Mouse (Mus musculus) heart, embryonic 14.5 days (tissue): ENCODE results near the gene Krt23. TPM values are rescaled to one million over a fixed set of nuclear protein-coding genes. Genes with fewer than 3 reads are reported as not detected.

Experiments
- polyA plus RNA-seq: library from polyadenylated mRNA; unstranded; fragments of >200 nt; fragmentation: Nextera tagmentation; extraction: Ambion mirVana; gene quantifications from 2 replicates; pipeline ENCODE4 v1.2.1, GENCODE M21; 2014

The Krt23 gene
- polyA plus RNA-seq, 1 experiment from 2014 or later: not detected

Other genes starting within 250 kb of the Krt23 start
- gene Krt222, start 249.1 kb downstream of the Krt23 start, polyA plus RNA-seq: 3.0 and 3.4 TPM in 2 replicates
- gene Krt24, start 207.9 kb downstream of the Krt23 start, polyA plus RNA-seq: not detected in 2 replicates
- gene Krt25, start 170.2 kb downstream of the Krt23 start, polyA plus RNA-seq: not detected in 2 replicates
- gene Krt26, start 155.2 kb downstream of the Krt23 start, polyA plus RNA-seq: not detected in 2 replicates
- gene Krt27, start 142.0 kb downstream of the Krt23 start, polyA plus RNA-seq: not detected in 2 replicates
- 0.20 TPM in 1 of 2 replicates, not detected in the other for gene Krt28, start 118.2 kb downstream of the Krt23 start, polyA plus RNA-seq
- 15.7 and 18.4 TPM in 2 replicates for gene Krt10, start 103.8 kb downstream of the Krt23 start, polyA plus RNA-seq
- not detected in 2 replicates for gene Krt12, start 70.9 kb downstream of the Krt23 start, polyA plus RNA-seq
- 0.67 and 0.70 TPM in 2 replicates for gene Krt20, start 55.0 kb downstream of the Krt23 start, polyA plus RNA-seq
- gene Krt39, start 28.2 kb upstream of the Krt23 start, polyA plus RNA-seq: not detected in 2 replicates
- not detected in 2 replicates for gene Krt40, start 50.0 kb upstream of the Krt23 start, polyA plus RNA-seq
- not detected in 2 replicates for gene Krtap3-3, start 57.7 kb upstream of the Krt23 start, polyA plus RNA-seq
- not detected in 2 replicates for gene Krtap3-2, start 63.7 kb upstream of the Krt23 start, polyA plus RNA-seq
- not detected in 2 replicates for gene Gm11939, start 66.3 kb upstream of the Krt23 start, polyA plus RNA-seq
- gene Krtap3-1, start 73.5 kb upstream of the Krt23 start, polyA plus RNA-seq: not detected in 2 replicates
- gene Krtap1-5, start 87.9 kb upstream of the Krt23 start, polyA plus RNA-seq: not detected in 2 replicates
- gene Krtap1-4, start 90.5 kb upstream of the Krt23 start, polyA plus RNA-seq: not detected in 2 replicates
- not detected in 2 replicates for gene Krtap1-3, start 98.2 kb upstream of the Krt23 start, polyA plus RNA-seq
- not detected in 2 replicates for gene Krtap9-3, start 105.0 kb upstream of the Krt23 start, polyA plus RNA-seq
- not detected in 2 replicates for gene Gm11938, start 110.2 kb upstream of the Krt23 start, polyA plus RNA-seq
- gene Gm11937, start 117.1 kb upstream of the Krt23 start, polyA plus RNA-seq: not detected in 2 replicates
- gene Krtap2-4, start 121.7 kb upstream of the Krt23 start, polyA plus RNA-seq: not detected in 2 replicates
- gene Gm11562, start 127.3 kb upstream of the Krt23 start, polyA plus RNA-seq: not detected in 2 replicates
- gene Krtap4-1, start 135.1 kb upstream of the Krt23 start, polyA plus RNA-seq: not detected in 2 replicates
- not detected in 2 replicates for gene Krtap4-2, start 141.9 kb upstream of the Krt23 start, polyA plus RNA-seq
- gene Krtap4-7, start 151.0 kb upstream of the Krt23 start, polyA plus RNA-seq: not detected in 2 replicates
- gene Gm11555, start 157.1 kb upstream of the Krt23 start, polyA plus RNA-seq: not detected in 2 replicates
- not detected in 2 replicates for gene Gm11563, start 165.8 kb upstream of the Krt23 start, polyA plus RNA-seq
- not detected in 2 replicates for gene Krtap4-6, start 172.8 kb upstream of the Krt23 start, polyA plus RNA-seq
- gene Gm14190, start 197.6 kb upstream of the Krt23 start, polyA plus RNA-seq: not detected in 2 replicates
- not detected in 2 replicates for gene Gm14180, start 241.2 kb upstream of the Krt23 start, polyA plus RNA-seq